Mouse (Mus musculus) spleen, adult 18-20 months (tissue): Measurements from ENCODE around the gene Ugt1a8.
"Not testable (repeated sequence)": the region's sequence is repeated elsewhere in the genome, so short reads cannot be mapped to it uniquely, and the experiment has no call there.

Experiments used
- DNase-seq, 2 experiments: peaks; one replicate each; pipeline ENCODE4 v3.0.0; 2022; ENCODE audit warnings: mixed read lengths in 2 of 2

The Ugt1a8 gene

GRCm38 (mm10) chr1:88087513-88087912 is at the start of gene Ugt1a8:
Ugt1a8 (plus strand) TSS chr1:88087813.
- DNase-seq = no peak

- not testable (repeated sequence) for DNase-seq
Measured at GRCm38 (mm10) chr1:88043044-88043443, 44.6 kb upstream of the Ugt1a8 start.

GRCm38 (mm10) chr1:88044832-88045437 is 42.7 kb upstream of the Ugt1a8 start:
- DNase-seq = not testable (repeated sequence)

GRCm38 (mm10) chr1:88047408-88047807 is 40.2 kb upstream of the Ugt1a8 start:
- not testable (repeated sequence) for DNase-seq

- DNase-seq = no peak
Measured at GRCm38 (mm10) chr1:88055088-88055487, 32.5 kb upstream of the Ugt1a8 start, which contains the start of gene Ugt1a10. Ugt1a10 (plus strand) TSS chr1:88055388.

GRCm38 (mm10) chr1:88066472-88067102 is 21.0 kb upstream of the Ugt1a8 start:
- not testable (repeated sequence) for DNase-seq

GRCm38 (mm10) chr1:88070495-88070894 is 17.1 kb upstream of the Ugt1a8 start, which contains the start of gene Ugt1a9:
Ugt1a9 (plus strand) TSS chr1:88070800.
- no peak for DNase-seq

GRCm38 (mm10) chr1:88070902-88071301 is 16.7 kb upstream of the Ugt1a8 start:
- DNase-seq = no peak

- DNase-seq = no peak
Measured at GRCm38 (mm10) chr1:88074471-88074870, 13.1 kb upstream of the Ugt1a8 start.

- DNase-seq = no peak
Measured at GRCm38 (mm10) chr1:88077128-88077527, 10.5 kb upstream of the Ugt1a8 start.

GRCm38 (mm10) chr1:88081670-88082069 is 5.9 kb upstream of the Ugt1a8 start:
- DNase-seq = no peak

- no peak for DNase-seq
Measured at GRCm38 (mm10) chr1:88086125-88086524, 1.5 kb upstream of the Ugt1a8 start.

GRCm38 (mm10) chr1:88092341-88092740 is 4.7 kb downstream of the Ugt1a8 start:
- DNase-seq = no peak

GRCm38 (mm10) chr1:88094270-88094676 is 6.7 kb downstream of the Ugt1a8 start:
- DNase-seq = not testable (repeated sequence)

- DNase-seq = no peak
Measured at GRCm38 (mm10) chr1:88094941-88095492, 7.4 kb downstream of the Ugt1a8 start, which contains the start of gene Ugt1a7c. Ugt1a7c (plus strand) TSS chr1:88095062.

GRCm38 (mm10) chr1:88098546-88098945 is 10.9 kb downstream of the Ugt1a8 start:
- DNase-seq = not testable (repeated sequence)

GRCm38 (mm10) chr1:88099691-88100090 is 12.1 kb downstream of the Ugt1a8 start:
- DNase-seq = not testable (repeated sequence)

GRCm38 (mm10) chr1:88103019-88103418 is 15.4 kb downstream of the Ugt1a8 start, which contains the start of gene Ugt1a6b:
Ugt1a6b (plus strand) TSS chr1:88103252.
- DNase-seq = not testable (repeated sequence)

GRCm38 (mm10) chr1:88103697-88104468 is 16.3 kb downstream of the Ugt1a8 start:
- DNase-seq = not testable (repeated sequence)

- DNase-seq = no peak
Measured at GRCm38 (mm10) chr1:88104667-88105430, 17.2 kb downstream of the Ugt1a8 start.

- DNase-seq = no peak
Measured at GRCm38 (mm10) chr1:88105656-88106055, 18.0 kb downstream of the Ugt1a8 start.

GRCm38 (mm10) chr1:88109027-88109557 is 21.5 kb downstream of the Ugt1a8 start:
- not testable (repeated sequence) for DNase-seq
